7 mouse cellular contexts compared by ENCODE assay signal in the genomic region with DNA sequence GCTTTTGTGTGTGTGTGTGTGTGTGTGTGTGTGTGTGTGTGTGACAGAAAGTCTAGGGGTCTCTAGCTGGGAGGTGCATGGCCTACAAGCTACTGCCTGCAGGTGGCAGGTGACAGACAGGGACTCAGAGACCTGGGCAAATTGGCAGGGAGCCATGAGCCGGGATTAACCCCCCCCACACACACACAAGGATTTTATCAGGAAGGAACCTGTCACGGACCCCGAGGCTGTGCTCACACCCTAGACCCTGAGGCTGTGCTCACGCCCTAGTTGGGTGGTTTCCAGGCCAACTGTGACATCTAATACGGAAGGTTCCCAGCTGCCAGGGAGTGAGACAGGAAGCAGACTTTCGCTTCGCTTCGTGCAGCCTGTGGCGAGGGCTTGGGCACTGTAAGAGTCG. TPM values are rescaled to one million over a fixed set of nuclear protein-coding genes. Genes with fewer than 3 reads are reported as not detected.
A peak's percentile ranks its signal among the peaks of the same experiment; 100 is the strongest.
DNase-seq lines count a peak whose midpoint lies in the region; ATAC-seq and TF ChIP-seq lines count a peak whose summit lies in the region.

No protein-coding gene starts in this region.

- 37% methylated on average over 10 of the region's 10 CpGs for WGBS in forebrain, embryonic 14.5 days
- WGBS in midbrain, embryonic 14.5 days: 44% methylated on average over 10 of the region's 10 CpGs
- WGBS in liver, postnatal 0 days (ENCODE audit: insufficient replicate concordance): 31% methylated on average over 10 of the region's 10 CpGs

- no peak for TF ChIP-seq EP300 in liver, postnatal 0 days (IDR thresholded peaks at IDR 0.05; ENCODE audit: low read depth)

- peak; percentile 67 for ATAC-seq in forebrain, embryonic 14.5 days
- ATAC-seq in midbrain, embryonic 14.5 days (ENCODE audit: low FRiP score, low TSS enrichment): peak; percentile 37; the same call in 1 of the 2 replicates
- no peak for ATAC-seq in liver, postnatal 0 days

- peak; percentile 78 for DNase-seq in retina, adult 2 months (ENCODE audit: low read depth, low spot score)
- no peak for DNase-seq in retina, embryonic 14.5 days (ENCODE audit: low spot score)
- DNase-seq in forebrain, embryonic 14.5 days (ENCODE audit: low spot score): peak; percentile 79
- peak; percentile 19 for DNase-seq in kidney, adult 9 months
- peak; percentile 70 for DNase-seq in midbrain, embryonic 14.5 days
- no peak for DNase-seq in liver, postnatal 0 days
- DNase-seq in right cerebral cortex, postnatal 10 days (ENCODE audit: low spot score in 2 of 2): no peak

- 0 out of 2 replicates have a peak overlapping the region, but pooled peaks have one; percentile 20 for H3K4me2 ChIP-seq in forebrain, embryonic 14.5 days (ENCODE audit: low read length)
- H3K4me2 ChIP-seq in midbrain, embryonic 14.5 days (ENCODE audit: low read length): no peak overlapping the region
- no peak overlapping the region for H3K4me2 ChIP-seq in liver, postnatal 0 days (ENCODE audit: low read depth, low read length)

- 0 out of 2 replicates have a peak overlapping the region, but pooled peaks have one; percentile 5 for H3K27ac ChIP-seq in forebrain, embryonic 14.5 days (ENCODE audit: low read depth, low read length)
- 0 out of 2 replicates have a peak overlapping the region, but pooled peaks have one; percentile 26 for H3K27ac ChIP-seq in midbrain, embryonic 14.5 days (replicated peaks; ENCODE audit: low read depth, low read length)
- no peak overlapping the region for H3K27ac ChIP-seq in liver, postnatal 0 days (ENCODE audit: low read depth)

- TF ChIP-seq CTCF in liver, postnatal 0 days (IDR thresholded peaks at IDR 0.05; ENCODE audit: low read depth): no peak

- H3K36me3 ChIP-seq in forebrain, embryonic 14.5 days (ENCODE audit: control insufficient read depth, insufficient read depth, low read length): no peaks in the 10 kb centered on the region
- no peaks in the 10 kb centered on the region for H3K36me3 ChIP-seq in midbrain, embryonic 14.5 days (ENCODE audit: control insufficient read depth, insufficient read depth, low read length)
- H3K36me3 ChIP-seq in liver, postnatal 0 days (replicated peaks; ENCODE audit: insufficient read depth, low read length): no peaks in the 10 kb centered on the region

- H3K9me3 ChIP-seq in forebrain, embryonic 14.5 days (replicated peaks; ENCODE audit: control insufficient read depth, low read length): no peaks in the 10 kb centered on the region
- H3K9me3 ChIP-seq in midbrain, embryonic 14.5 days (ENCODE audit: control insufficient read depth, low read length): no peaks in the 10 kb centered on the region
- H3K9me3 ChIP-seq in liver, postnatal 0 days (ENCODE audit: low read length): no peaks in the 10 kb centered on the region

- H3K4me3 ChIP-seq in forebrain, embryonic 14.5 days (ENCODE audit: low read depth, low read length): no peak overlapping the region
- no peak overlapping the region for H3K4me3 ChIP-seq in midbrain, embryonic 14.5 days (replicated peaks; ENCODE audit: low read depth, low read length)
- H3K4me3 ChIP-seq in liver, postnatal 0 days (ENCODE audit: low read depth, low read length): no peak overlapping the region

- peaks cover 6% of the 10 kb centered on the region; the same call in 1 of the 2 replicates for H3K4me1 ChIP-seq in forebrain, embryonic 14.5 days (ENCODE audit: control insufficient read depth, insufficient read depth, low read length)
- no peaks in the 10 kb centered on the region for H3K4me1 ChIP-seq in midbrain, embryonic 14.5 days (ENCODE audit: control insufficient read depth, insufficient read depth, low read length)
- H3K4me1 ChIP-seq in liver, postnatal 0 days (ENCODE audit: insufficient read depth): no peaks in the 10 kb centered on the region

- no peaks in the 10 kb centered on the region for H3K27me3 ChIP-seq in forebrain, embryonic 14.5 days (replicated peaks; ENCODE audit: control insufficient read depth, insufficient read depth, low read length)
- no peaks in the 10 kb centered on the region for H3K27me3 ChIP-seq in midbrain, embryonic 14.5 days (ENCODE audit: control insufficient read depth, insufficient read depth, low read length)
- H3K27me3 ChIP-seq in liver, postnatal 0 days (ENCODE audit: insufficient read depth, low read length): no peaks in the 10 kb centered on the region

- H3K9ac ChIP-seq in forebrain, embryonic 14.5 days (ENCODE audit: low read length): no peak overlapping the region
- H3K9ac ChIP-seq in midbrain, embryonic 14.5 days (replicated peaks; ENCODE audit: low read length): no peak overlapping the region
- H3K9ac ChIP-seq in liver, postnatal 0 days (replicated peaks): no peak overlapping the region

RNA-seq across cellular contexts. Expression of gene Elfn1, which starts 49.1 kb away (rescaled TPM):
- polyA plus RNA-seq in forebrain, embryonic 14.5 days (2014; fragmentation: Nextera tagmentation; extraction: Ambion mirVana): 1.7 and 2.5 TPM in 2 replicates
- 3.0 and 3.9 TPM in 2 replicates for polyA plus RNA-seq in midbrain, embryonic 14.5 days (2014; fragmentation: Nextera tagmentation; extraction: Ambion mirVana)
- not detected in 2 replicates for polyA plus RNA-seq in liver, postnatal 0 days (2015; fragmentation: Nextera tagmentation; extraction: Ambion mirVana)

Comparison
In these comparisons a context has a peak if more than half of its experiments do, and no peak if none do; other contexts are left out.
1. DNase-seq: peak in retina, adult 2 months (single experiment), forebrain, embryonic 14.5 days (single experiment), kidney, adult 9 months (single experiment) and midbrain, embryonic 14.5 days (single experiment); none in retina, embryonic 14.5 days (single experiment), liver, postnatal 0 days (single experiment) and right cerebral cortex, postnatal 10 days (0 of 2).